Mouse (Mus musculus) gastrocnemius, postnatal 36 days (tissue): ENCODE measurements around the gene Anapc11. TPM values are rescaled to one million over a fixed set of nuclear protein-coding genes. Genes with fewer than 3 reads are reported as not detected.

ENCODE experiments used
- DNase-seq, 2 experiments: peaks; one replicate each; pipeline ENCODE4 v3.0.0; 2022
- intact Hi-C: fragments of 180-260 bp; cut with DNase I; formaldehyde crosslinking; loops from one replicate; pipeline ENCODE4 v1.15.1; 2025
- total RNA-seq, 2 experiments: library from RNA; stranded (reverse); gene quantifications; 2 replicates each; pipeline ENCODE4 v1.2.3; 2021

The Anapc11 gene
- total RNA-seq, 2 experiments from 2014 or later: 44.0 to 50.5 TPM

DNA sequence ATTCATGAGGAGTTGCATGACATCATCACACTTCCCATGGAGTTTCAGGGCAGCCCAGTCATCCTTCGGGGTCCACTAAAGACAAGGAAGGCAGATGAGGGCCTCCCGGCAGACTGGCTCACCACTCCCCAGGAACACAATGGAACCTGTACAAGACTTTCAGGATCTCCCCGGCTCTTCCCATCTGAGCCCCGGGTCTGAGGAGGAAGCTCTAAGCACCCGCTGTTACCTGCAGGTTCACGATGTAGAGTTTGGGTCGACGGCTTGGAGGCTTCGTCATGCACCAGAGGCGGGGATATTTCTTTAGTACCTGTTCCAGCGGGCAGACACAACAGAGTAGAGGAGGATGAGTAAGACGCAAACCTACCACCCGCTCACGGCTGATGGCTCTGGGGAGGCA lies 22.0 kb downstream of the Anapc11 start:
- DNase-seq: no peak
- intact Hi-C loops: no loop called here

DNA sequence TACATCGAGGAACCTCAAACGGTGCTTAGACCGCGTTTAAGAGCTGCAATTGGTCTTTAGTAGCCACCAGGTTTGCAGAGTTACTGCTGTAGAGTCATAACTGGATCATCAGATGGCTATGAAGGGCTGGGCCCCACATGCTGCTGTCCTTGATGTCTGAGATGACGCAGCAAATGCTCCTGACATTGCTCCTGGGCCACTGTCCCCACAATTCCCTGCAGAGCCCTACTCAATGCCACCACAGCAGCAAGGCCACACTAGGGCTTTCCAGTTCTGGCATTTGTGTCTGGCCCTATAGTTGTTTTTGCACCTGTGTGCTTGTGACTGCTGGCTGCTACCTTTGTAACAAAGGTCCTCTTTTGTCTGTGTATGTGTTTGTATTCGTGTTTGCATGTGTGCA lies 24.6 kb downstream of the Anapc11 start:
- DNase-seq: no peak
- intact Hi-C loops: no loop called here

DNA sequence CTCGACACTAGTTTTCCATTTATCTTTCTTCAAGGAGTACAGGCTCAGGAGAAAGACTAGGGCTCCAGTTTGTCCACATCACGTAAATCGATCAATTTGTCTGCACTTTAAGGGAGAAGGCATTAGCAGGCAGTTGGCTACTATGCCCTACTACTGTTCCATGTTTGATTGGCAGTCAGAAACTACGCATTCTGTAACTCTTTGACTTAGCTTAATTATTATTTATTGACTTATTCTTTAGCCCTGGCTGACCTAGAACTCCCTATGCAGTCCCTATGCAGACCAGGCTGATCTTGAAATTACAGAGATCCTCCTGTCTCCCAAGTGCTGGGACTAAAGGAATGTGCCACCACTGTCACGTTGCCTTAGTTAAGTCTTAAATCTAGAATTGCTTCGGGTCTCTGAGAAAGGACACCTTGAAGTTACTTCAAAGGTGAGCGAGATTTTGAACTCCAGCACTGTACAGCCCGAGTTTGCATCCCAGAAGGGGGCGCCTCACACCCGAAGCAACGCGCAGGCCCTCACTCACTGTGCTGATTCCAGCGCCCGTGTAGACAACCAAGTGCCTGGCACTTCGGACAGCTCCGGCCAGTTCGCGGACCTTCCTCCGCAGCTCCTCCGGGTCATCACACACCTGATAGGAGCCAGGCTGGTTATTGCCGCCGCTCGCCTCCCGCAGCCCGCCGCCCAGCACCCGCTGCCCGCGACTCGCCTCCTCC lies 25.9 kb downstream of the Anapc11 start:
- peak in 1 of 2 experiments; percentile 60 for DNase-seq
- intact Hi-C loops: loop anchor here (1.0 kb wide), 1 partner anchor 88 kb away; no protein-coding TSS in a partner anchor

DNA sequence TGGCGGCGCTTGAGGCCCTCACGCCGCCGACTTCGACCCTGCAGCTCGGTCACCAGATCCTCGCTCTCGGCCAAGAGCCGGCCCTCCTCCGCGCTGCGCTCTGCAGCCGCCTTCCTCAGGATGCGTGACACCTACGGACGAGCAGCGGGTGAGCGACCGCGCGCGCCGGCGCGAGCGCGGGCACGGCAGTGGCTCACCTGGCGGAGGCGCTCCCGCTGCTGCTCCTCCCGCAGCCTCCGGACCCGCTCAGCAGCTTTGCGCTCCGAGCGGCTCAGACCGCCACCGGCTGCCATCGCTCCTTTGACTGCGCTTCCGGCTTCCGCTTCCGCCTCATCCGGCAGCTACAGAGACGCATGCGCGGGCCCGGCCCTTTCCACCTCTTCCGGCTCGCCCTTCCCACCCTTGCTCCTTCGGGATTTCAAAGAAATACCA lies 26.5 kb downstream of the Anapc11 start:
- intact Hi-C loops: loop anchor here (1.0 kb wide), 1 partner anchor 88 kb away; no protein-coding TSS in a partner anchor
- peak; percentile 73 to 80 for DNase-seq

DNA sequence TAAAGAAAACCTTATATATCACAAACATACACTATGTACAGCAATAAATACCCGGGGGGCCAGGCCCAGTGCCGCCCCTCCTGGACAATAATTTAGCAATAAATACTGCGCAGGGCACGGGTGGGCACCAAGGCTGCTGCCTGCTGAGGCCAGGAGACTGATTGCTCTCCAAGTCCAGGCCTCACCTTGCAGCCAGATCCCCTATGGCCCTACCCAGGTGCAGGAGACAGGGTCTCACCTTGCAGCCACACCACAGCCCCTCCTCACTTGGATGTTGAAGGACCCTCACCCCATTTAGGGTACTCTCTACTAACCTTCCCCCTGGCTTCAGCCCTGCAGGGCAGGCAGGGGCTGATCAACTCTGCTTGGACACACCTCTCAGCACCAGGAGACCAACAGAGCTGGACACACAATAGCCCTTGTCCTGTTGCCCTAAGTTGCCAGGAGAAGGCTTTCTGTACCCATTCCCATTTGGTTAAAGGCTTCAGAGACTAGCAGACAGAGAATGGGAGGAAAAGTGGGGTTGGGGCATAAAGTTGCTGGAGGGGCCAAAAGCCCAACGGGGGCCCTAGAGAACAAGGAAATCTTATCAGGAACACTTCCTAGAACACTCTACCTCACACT lies 27.0 kb downstream of the Anapc11 start, which contains the start of gene Sirt7:
Gene Sirt7 (minus strand): TSS at position 89 of the 624 bp plus-strand sequence.
- intact Hi-C loops: no loop called here
- DNase-seq: peak in 1 of 2 experiments; percentile 13

DNA sequence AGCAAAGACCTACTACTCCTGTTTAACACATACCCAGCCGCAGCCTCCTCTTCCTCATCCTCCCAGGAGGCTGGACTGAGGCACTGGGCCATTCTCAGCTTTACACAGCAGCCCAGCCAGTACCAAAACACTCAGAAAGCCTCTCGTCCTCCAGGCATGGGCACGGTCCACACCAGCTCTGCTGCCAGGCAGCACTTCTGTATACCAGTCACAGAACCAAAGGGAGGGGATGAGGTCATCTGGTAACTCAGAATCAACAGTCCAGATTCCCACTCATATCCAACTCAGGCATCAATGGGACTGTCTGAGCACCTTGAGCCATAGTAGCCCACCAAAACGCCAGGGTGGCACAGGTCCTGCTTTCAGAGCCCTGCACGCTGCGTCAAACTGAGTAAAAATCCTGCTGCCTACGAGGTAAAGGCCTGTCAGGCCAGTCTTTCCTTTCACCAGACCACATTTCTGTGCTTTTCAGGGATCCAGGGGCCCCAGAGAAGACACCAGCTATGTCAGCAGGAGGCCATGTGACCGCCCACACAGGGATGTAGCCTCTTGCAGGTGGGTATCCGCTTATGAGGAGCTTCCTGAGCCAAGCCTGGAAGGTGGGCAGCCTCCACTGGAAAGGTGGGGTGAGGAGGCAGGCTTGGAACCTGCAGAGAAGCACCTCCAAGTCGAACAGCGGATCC lies 28.7 kb downstream of the Anapc11 start:
- DNase-seq: no peak
- intact Hi-C loops: no loop called here

DNA sequence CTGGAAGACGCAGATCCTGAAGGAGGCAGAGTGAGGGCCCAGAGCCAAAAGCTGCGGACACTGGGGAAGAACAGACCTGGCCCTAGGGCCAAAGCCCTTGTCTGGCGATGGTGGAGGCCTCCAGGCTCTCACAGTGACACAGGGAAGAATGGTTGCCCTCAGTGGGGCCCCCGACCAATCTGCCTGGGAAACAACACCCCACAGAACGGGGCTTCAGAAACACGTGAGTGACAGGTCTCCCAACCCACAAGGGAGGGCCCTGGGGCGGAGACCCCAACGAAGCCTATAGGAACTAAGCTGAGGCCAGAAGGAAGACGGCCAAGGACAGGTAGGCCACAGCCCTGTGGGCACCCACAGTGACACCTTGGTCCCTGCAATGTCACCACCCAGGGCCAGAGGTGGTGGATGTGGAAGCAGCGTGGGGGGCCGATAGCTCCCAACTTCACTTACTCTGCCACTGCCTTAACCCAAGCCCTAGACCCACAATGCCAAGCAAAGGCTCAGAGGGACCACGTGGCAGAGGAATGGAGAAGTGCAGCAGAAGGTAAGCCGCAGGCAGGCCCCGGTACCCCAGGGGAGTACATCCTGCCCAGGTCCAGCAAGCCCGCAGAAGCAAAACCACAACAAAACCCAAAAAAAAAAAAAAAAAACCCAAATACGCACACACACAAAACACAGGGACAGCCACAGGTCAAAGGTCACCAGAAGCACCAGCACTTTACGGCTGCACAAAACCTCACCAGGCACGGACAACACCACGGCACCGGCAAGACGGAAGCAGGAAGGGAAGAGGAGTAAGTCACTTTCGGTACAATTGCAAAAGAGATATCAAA lies 29.5 kb downstream of the Anapc11 start:
- DNase-seq: no peak
- intact Hi-C loops: no loop called here

- DNase-seq: peak in 1 of 2 experiments; percentile 15
These were observed 30.6 kb downstream of the Anapc11 start for GRCm38 (mm10) chr11:120628601-120629340.

GRCm38 (mm10) chr11:120629341-120629730 lies 31.1 kb downstream of the Anapc11 start:
- intact Hi-C loops: no loop called here
- DNase-seq: peak in 1 of 2 experiments; percentile 41

More at GRCm38 (mm10) chr11:120628601-120629340, 30.6 kb downstream of the Anapc11 start:
- intact Hi-C loops: no loop called here

GRCm38 (mm10) chr11:120629911-120630310 lies 31.7 kb downstream of the Anapc11 start:
- intact Hi-C loops: no loop called here
- DNase-seq: peak; percentile 53 to 61

DNA sequence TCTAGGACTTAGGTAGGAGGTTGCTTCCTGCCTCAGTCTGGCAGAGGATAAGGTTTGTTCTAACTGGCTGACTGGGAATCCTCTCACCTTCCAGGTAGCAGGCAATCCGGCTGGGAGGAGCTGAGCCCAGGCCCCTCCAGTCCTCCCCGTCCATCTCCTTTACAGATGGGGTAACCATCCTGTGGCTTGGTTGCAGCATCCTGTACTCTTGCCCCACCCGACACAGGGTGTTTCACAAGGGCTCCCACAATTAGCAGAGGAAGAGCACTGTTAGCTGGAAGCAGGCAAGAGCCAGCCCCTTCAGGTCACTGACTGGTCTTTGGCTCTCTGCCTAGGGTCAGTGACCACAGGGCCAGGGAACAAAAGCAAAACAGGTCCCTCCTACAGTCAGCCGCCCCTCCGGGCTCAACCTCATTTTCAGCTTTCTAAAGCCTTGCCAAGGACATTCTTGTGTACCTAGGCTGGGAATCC lies 32.2 kb downstream of the Anapc11 start:
- intact Hi-C loops: no loop called here
- peak in 1 of 2 experiments; percentile 32 for DNase-seq

- intact Hi-C loops: no loop called here
- no peak for DNase-seq
These were observed 32.9 kb downstream of the Anapc11 start for GRCm38 (mm10) chr11:120630881-120631725.

GRCm38 (mm10) chr11:120631726-120632448 lies 33.7 kb downstream of the Anapc11 start:
- peak in 1 of 2 experiments; percentile 12 for DNase-seq
- intact Hi-C loops: loop anchor here (2.0 kb wide), 1 partner anchor 15 kb away; no protein-coding TSS in a partner anchor

DNA sequence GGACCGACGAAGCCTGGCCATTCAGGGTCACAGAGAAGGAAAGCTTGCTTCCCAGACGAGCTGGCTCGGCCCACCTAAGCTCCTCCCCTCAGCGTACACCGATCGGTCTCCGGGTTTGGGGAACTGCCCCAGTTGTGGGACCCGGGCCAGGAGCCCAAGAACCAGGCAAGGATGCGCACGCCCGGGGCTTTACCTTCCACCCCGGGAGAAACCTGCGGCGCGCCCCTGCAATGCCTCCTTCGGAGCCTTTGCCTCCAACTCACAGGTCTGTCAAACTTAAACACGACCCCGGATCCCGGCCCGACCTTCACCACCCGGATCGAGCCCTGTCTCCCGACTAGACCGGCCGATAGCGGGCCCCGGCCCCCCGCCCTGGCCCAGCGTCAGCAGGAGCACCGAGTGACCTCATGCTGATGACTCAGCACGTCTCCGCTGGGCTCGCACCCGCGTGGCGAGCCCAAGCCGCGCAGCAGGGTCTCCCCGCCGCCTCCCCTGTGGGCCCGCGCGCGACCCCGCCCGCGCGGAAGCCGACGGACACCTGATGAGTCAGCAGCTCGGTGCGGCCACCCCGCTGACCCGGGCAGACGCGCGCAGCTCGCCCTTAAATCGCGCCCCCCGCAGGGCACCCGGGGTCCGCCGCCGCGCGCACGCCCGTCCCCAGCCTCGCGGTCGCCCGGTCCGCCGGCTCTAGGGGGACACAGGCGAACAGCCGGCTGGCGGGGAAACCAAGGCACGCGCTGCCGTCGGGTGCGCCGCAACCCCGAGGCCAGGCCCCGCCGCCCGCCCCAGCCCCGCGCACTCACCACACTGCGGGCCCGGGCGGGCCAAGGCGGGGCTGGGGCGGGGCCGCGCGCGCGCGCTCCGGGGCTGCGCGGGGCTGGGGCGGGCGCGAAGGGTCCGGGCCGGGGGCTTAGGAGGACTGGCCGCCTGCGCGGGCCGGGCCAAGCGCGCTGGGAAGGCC lies 34.6 kb downstream of the Anapc11 start:
- intact Hi-C loops: loop anchor here (2.0 kb wide), 1 partner anchor 14 kb away; no protein-coding TSS in a partner anchor

DNA sequence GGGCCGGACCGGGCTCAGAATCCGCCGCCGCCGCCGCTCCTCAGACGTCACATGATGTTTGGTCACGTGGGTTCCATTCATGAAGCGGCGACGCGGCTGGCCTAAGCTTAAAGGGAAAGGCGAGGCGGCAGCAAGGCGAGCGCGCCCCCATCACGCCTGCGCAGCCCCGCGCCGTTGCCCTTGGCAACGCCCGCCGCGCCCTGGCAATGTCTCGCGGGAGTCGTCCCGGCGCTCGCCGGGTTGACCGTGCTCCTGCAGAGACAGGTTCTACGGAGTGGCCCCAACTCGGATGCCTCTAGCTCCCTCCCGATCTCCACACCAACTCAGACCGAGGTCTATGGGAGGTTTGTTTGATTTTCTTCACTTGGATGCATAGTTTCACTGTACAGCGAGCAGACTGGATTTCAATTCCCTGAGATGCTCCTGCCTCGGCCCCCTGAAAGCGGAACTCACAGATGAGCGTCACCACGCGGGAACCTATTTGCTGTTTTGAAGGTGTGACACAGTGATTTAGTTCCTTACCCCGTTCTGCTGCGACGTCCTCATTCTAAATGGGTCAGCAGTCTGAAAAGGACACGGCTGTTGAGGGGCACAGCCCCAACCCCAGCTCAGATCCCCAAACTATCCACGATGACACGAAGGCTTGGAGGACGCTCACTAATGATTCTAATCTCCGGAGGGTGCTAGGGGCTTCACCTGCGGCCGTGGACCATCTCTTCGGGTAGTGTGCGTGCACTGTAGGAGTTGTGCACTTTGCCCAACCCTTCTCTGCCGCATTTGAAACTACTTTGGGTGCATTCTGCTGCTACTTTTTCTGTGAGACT lies 35.5 kb downstream of the Anapc11 start, which contains the start of gene Mafg:
Gene Mafg (minus strand): TSS at position 81 of the 824 bp plus-strand sequence.
- intact Hi-C loops: loop anchor here (2.0 kb wide), 1 partner anchor 13 kb away; no protein-coding TSS in a partner anchor
- DNase-seq: peak; percentile 84 to 90

More for the DNA sequence above, 34.6 kb downstream of the Anapc11 start:
- DNase-seq: peak; percentile 76 to 77
